Mouse (Mus musculus) limb, embryonic 13.5 days (tissue): Measurements from ENCODE around the gene Icam4. TPM values are rescaled to one million over a fixed set of nuclear protein-coding genes. Genes with fewer than 3 reads are reported as not detected.
A peak's percentile ranks its signal among the peaks of the same experiment; 100 is the strongest.

Experiments used
- ATAC-seq: fragments of 200-750 bp; cut with Nextera tagmentation; 2 replicates; pipeline ENCODE4 v1.8.0; 2017; ENCODE audit warnings: low read depth, moderate number of reproducible peaks, moderate TSS enrichment; ENCODE audit not compliant: low FRiP score
- H3K27ac ChIP-seq: fragments of 300-500 bp; sonication (generic); 2 replicates; pipeline ENCODE4 v1.5.1; 2015; ENCODE audit warnings: inconsistent platforms, mild to moderate bottlenecking, moderate library complexity
- H3K27me3 ChIP-seq: fragments of 300-500 bp; sonication (generic); 2 replicates; pipeline ENCODE4 v1.6.1; 2015; ENCODE audit warnings: mild to moderate bottlenecking, inconsistent platforms
- H3K36me3 ChIP-seq: fragments of 300-500 bp; sonication (generic); 2 replicates; pipeline ENCODE4 v1.6.1; 2015; ENCODE audit warnings: inconsistent platforms, mild to moderate bottlenecking, moderate library complexity
- H3K4me1 ChIP-seq: fragments of 300-500 bp; sonication (generic); 2 replicates; pipeline ENCODE4 v1.6.1; 2015; ENCODE audit warnings: inconsistent platforms
- H3K4me2 ChIP-seq: fragments of 300-500 bp; sonication (generic); replicated peaks from 2 replicates; pipeline ENCODE4 v1.6.1; 2015; ENCODE audit warnings: inconsistent platforms, mild to moderate bottlenecking, moderate library complexity
- H3K4me3 ChIP-seq: fragments of 300-500 bp; sonication (generic); 2 replicates; pipeline ENCODE4 v1.5.1; 2015; ENCODE audit warnings: moderate library complexity, mild to moderate bottlenecking, inconsistent platforms
- H3K9ac ChIP-seq: fragments of 300-500 bp; sonication (generic); 2 replicates; pipeline ENCODE4 v1.6.1; 2015; ENCODE audit warnings: mild to moderate bottlenecking, inconsistent platforms
- H3K9me3 ChIP-seq: fragments of 300-500 bp; sonication (generic); 2 replicates; pipeline ENCODE4 v1.6.1; 2016; ENCODE audit warnings: inconsistent platforms
- WGBS: fragments of 180-500 bp; shearing (Covaris S2); methylation state at CpG from one replicate; pipeline ENCODE4 v1.1.7; 2015; 5-methylcytosine and 5-hydroxymethylcytosine counted together
- polyA plus RNA-seq: library from polyadenylated mRNA; unstranded; fragments of >200 nt; fragmentation: Nextera tagmentation; extraction: Ambion mirVana; gene quantifications from 2 replicates; pipeline ENCODE4 v1.2.1, GENCODE M21; 2015

Icam4 gene
- polyA plus RNA-seq, 1 experiment from 2014 or later, result 0.62 TPM

DNA sequence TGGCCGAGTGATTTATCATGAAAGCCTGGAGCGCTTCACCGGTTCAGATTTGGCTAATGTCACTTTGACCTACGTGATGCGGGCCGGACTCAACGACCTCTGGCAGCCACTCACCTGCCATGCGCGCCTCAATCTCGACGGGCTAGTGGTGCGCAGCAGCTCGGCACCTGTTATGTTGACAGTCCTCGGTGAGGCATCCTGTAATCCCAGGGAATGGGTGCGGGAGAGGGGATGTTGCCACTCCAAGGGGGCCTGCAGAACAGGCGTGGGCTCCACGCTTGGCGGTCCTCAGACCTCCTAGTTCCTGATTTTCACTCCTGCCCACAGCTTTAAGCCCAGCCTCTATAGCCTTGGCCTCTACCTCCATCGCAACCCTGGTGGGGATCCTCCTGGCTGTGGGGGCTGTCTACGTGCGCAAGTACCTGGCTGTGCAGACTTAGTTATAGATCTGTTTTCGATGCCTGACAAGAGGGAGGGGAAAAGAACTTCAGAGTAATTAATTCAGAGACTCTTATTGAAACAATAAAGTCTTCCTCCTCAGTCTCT is 955 bp downstream of the Icam4 start:
- H3K4me3 ChIP-seq, result peak overlapping the region; percentile 53
- peaks cover 51% of the 10 kb centered on the region for H3K4me1 ChIP-seq
- no peaks in the 10 kb centered on the region for H3K36me3 ChIP-seq
- H3K27ac ChIP-seq, result no peak overlapping the region
- H3K9me3 ChIP-seq, result no peaks in the 10 kb centered on the region
- H3K27me3 ChIP-seq, result peaks cover 88% of the 10 kb centered on the region
- H3K9ac ChIP-seq, result no peak overlapping the region
- peak overlapping the region; percentile 94 for H3K4me2 ChIP-seq
- whole genome bisulfite sequencing, result 20% methylated on average over 22 of the region's 22 CpGs
- ATAC-seq, result no peak

DNA sequence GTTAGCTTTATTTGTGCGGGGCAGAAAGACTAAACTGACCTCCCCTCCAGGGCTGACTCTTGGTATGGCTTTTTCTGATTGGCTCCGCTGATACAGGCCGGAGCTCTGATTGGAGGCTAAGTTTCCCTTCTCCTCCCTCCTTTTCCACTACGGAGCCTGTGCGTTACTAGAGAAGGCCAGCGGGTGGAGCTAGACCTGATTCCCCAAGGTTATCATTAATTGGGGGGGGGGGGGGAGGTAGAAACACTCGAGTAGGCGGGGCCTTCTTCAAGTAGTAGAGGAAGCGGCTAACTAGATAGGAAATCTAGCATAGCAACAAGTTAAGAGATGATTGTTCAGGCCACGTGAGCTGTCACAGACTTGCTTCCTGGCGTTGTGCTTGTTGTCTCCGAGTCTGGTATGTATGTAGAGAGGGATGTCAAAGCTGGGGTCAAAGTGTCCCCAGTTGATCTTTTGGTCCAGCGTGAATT is 1.6 kb downstream of the Icam4 start:
- Histone ChIP-seq H3K9me3 (no peaks in the 10 kb centered on the region), H3K4me2 (peak overlapping the region; percentile 94), H3K4me1 (peaks cover 51% of the 10 kb centered on the region), H3K27ac (no peak overlapping the region; the same call in 1 of the 2 replicates), H3K36me3 (no peaks in the 10 kb centered on the region), H3K9ac (no peak overlapping the region), H3K4me3 (peak overlapping the region; percentile 53), H3K27me3 (peaks cover 89% of the 10 kb centered on the region)
- WGBS, result under 1% methylated on average over 13 of the region's 13 CpGs
- 0 out of 2 replicates have a peak, but pooled peaks have one; percentile 55 for ATAC-seq

DNA sequence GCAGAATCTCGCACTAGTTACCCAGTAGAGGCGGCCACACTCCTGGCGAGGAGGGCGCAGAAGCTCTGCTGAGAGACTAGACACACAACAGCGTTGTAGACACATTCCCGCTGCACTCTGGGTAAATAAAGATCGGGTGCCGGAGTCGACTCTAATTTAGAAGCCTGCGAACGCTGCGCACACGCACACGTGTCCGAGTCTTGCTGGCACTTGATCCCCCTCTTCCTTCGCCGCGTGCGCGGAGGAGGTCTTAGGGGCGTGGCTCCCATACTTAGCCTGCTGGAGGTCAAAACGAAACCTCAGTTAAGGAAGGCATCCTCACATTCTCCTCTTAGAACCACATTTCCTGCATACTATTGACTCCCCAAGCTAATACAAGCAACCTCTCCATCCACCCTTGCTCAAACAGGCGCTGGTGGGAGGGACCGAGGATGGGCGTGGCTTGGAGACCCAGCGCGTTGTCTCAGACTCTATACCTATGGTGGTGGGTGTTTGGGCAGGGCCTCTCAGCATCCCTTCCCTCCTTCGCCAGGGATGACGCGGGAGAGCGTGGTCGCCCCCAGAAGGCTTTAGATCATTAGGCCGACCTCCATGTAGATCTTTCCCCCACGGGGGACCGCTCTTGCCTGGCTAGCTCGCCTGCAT is 2.2 kb downstream of the Icam4 start:
- under 1% methylated on average over 36 of the region's 36 CpGs for WGBS
- peaks cover 55% of the 10 kb centered on the region for H3K4me1 ChIP-seq

DNA sequence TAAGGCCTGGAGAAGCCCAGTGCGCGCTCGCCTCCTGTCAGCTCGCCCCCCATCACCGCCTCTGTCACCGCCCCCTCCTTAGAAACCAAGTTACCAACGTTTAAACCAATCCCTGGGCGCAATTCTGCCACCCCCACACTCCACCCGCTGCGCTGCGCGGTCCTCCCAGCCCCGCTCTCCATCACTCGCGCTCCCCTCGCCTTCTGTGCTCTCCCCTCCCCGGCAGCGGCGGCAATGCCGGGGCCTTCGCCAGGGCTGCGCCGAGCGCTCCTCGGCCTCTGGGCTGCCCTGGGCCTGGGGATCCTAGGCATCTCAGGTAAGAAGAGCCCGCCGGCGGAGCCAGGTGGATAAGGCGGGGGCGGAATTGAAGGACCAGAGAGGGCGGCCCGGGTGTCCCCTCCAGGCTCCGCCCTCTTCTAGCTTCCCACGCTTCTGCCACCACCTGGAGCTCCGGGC is 2.8 kb downstream of the Icam4 start, which contains the start of gene Icam5:
Icam5 (plus strand) TSS at position 178 of the 456 bp plus-strand sequence.
- H3K9me3 ChIP-seq, result no peaks in the 10 kb centered on the region
- H3K9ac ChIP-seq, result peak within 1 kb of the TSS; percentile 61
- H3K4me1 ChIP-seq, result peaks cover 60% of the 10 kb centered on the region
- no peaks in the 10 kb centered on the region for H3K36me3 ChIP-seq
- WGBS, result 0% methylated on average over 35 of the region's 35 CpGs
- peaks cover 93% of the 10 kb centered on the region for H3K27me3 ChIP-seq
- peak within 1 kb of the TSS; percentile 94 for H3K4me2 ChIP-seq
- H3K27ac ChIP-seq, result no peak within 1 kb of the TSS; the same call in 1 of the 2 replicates
- peak within 1 kb of the TSS; percentile 53 for H3K4me3 ChIP-seq
- ATAC-seq, result 0 out of 2 replicates have a peak, but pooled peaks have one; percentile 0

More for the DNA sequence above, 2.2 kb downstream of the Icam4 start:
- ATAC-seq, result peak; percentile 21
- H3K9me3 ChIP-seq, result no peaks in the 10 kb centered on the region
- no peak overlapping the region; the same call in 1 of the 2 replicates for H3K27ac ChIP-seq
- no peaks in the 10 kb centered on the region for H3K36me3 ChIP-seq
- peak overlapping the region; percentile 53 for H3K4me3 ChIP-seq
- H3K27me3 ChIP-seq, result peaks cover 93% of the 10 kb centered on the region
- peak overlapping the region; percentile 94 for H3K4me2 ChIP-seq
- H3K9ac ChIP-seq, result peak overlapping the region; percentile 46; the same call in 1 of the 2 replicates

DNA sequence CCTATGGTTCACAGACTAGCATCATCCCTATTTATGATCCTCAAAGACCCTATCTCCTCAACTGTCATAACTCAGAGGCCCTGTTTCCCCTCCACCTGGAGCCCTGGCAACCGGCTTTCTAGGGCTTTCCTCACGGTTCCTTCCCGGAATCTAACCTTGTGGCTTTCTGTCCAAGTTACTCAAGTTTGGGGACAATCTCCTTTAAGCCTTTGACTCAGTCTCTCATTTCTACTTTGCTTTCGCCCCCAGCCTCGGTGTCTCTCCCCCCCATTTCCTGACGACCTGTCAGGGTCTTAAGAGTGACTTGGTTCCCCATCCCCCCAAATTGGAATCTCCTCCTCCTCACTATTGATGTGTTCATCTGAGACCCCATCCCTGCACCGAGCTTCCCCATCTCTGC is 3.3 kb downstream of the Icam4 start:
- Histone ChIP-seq H3K4me1 (peaks cover 66% of the 10 kb centered on the region), H3K27me3 (peaks cover 95% of the 10 kb centered on the region), H3K36me3 (no peaks in the 10 kb centered on the region), H3K9ac (peak overlapping the region; percentile 61; the same call in 1 of the 2 replicates), H3K9me3 (no peaks in the 10 kb centered on the region), H3K4me3 (peak overlapping the region; percentile 53), H3K4me2 (peak overlapping the region; percentile 94), H3K27ac (no peak overlapping the region)
- 1% methylated on average over 7 of the region's 7 CpGs for WGBS
- ATAC-seq, result no peak

DNA sequence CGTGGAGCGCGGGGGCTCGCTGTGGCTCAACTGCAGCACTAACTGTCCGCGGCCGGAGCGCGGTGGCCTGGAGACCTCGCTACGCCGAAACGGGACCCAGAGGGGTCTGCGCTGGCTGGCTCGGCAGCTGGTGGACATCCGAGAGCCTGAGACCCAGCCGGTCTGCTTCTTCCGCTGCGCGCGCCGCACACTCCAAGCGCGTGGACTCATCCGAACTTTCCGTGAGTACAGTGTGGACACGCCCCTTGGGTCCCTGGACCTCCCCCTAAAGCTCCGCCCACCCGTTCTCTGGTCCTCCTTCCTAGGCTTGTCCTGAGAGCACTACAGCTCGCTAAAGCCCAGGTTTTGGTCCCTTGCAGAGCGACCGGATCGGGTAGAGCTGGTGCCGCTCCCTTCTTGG is 4.0 kb downstream of the Icam4 start:
- Histone ChIP-seq H3K4me2 (peak overlapping the region; percentile 94), H3K9me3 (no peaks in the 10 kb centered on the region), H3K27me3 (peaks cover 96% of the 10 kb centered on the region), H3K9ac (peak overlapping the region; percentile 61), H3K36me3 (no peaks in the 10 kb centered on the region), H3K27ac (no peak overlapping the region), H3K4me1 (peaks cover 71% of the 10 kb centered on the region), H3K4me3 (peak overlapping the region; percentile 53)
- peak; percentile 70 for ATAC-seq
- WGBS, result under 1% methylated on average over 34 of the region's 34 CpGs

DNA sequence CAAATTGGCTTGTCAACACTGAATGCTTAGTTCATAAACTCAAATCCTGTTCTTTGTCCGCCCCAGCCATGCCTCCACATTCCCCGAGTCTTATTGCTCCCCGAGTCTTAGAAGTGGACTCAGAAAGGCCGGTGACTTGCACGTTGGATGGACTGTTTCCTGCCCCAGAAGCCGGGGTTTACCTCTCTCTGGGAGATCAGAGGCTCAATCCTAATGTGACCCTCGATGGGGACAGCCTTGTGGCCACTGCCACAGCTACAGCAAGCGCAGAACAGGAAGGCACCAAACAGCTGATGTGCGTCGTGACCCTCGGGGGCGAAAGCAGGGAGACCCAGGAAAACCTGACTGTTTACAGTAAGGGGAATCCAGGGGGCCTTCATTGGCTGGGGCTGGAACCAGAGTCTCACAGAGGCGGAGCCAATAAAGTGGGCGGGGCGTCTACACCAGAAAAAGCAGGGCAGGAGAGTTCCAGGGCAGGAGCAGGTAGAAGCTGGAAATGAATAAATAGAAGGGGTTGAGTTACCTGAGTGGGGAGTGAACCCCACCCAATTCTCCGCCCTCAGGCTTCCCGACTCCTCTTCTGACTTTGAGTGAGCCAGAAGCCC is 5.4 kb downstream of the Icam4 start:
- Histone ChIP-seq H3K4me1 (peaks cover 65% of the 10 kb centered on the region), H3K4me2 (no peak overlapping the region), H3K27ac (no peak overlapping the region), H3K36me3 (no peaks in the 10 kb centered on the region), H3K4me3 (0 out of 2 replicates have a peak overlapping the region, but pooled peaks have one; percentile 1), H3K9me3 (0 out of 2 replicates have a peak, but pooled peaks cover 5% of the 10 kb centered on the region), H3K27me3 (peaks cover 96% of the 10 kb centered on the region), H3K9ac (no peak overlapping the region)
- 2% methylated on average over 17 of the region's 17 CpGs for WGBS
- no peak for ATAC-seq

DNA sequence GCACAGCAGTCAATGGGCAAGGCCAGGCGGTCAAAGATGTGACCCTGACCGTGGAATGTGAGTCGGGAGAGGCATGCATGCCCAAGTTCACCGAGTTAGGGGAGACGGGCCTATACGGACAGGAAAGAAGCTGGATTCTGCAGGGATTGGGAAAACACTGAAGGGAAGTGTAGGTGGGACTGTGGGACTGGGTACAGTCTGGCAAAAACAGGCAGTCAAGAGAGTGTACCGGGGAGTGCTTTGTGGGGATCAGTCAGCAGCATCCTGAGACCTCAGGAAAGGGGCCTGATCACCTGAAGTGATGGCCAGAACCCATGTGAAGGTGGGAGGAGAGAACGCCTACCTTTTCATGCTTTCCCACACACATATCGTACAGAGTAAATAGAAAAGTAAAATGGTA is 6.4 kb downstream of the Icam4 start:
- ATAC-seq, result no peak
- no peak overlapping the region for H3K4me2 ChIP-seq
- H3K4me1 ChIP-seq, result peaks cover 55% of the 10 kb centered on the region
- no peak overlapping the region for H3K9ac ChIP-seq
- WGBS, result 25% methylated on average over 9 of the region's 9 CpGs
- peak overlapping the region; percentile 3; the same call in 1 of the 2 replicates for H3K4me3 ChIP-seq
- H3K36me3 ChIP-seq, result no peaks in the 10 kb centered on the region
- H3K27me3 ChIP-seq, result peaks cover 96% of the 10 kb centered on the region
- H3K9me3 ChIP-seq, result 0 out of 2 replicates have a peak, but pooled peaks cover 5% of the 10 kb centered on the region
- H3K27ac ChIP-seq, result no peak overlapping the region

DNA sequence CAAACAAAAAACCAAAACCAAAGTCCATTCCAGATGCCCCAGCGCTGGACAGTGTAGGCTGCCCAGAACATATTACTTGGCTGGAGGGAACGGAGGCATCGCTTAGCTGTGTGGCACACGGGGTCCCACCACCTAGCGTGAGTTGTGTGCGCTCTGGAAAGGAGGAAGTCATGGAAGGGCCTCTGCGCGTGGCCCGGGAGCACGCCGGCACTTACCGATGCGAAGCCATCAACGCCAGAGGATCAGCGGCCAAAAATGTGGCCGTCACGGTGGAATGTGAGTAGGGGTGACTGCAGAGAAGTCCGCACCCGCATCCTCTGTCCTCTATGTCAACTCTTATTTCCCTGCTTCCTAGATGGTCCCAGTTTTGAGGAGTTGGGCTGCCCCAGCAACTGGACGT is 7.0 kb downstream of the Icam4 start:
- Histone ChIP-seq H3K4me1 (peaks cover 50% of the 10 kb centered on the region), H3K36me3 (no peaks in the 10 kb centered on the region), H3K9ac (no peak overlapping the region), H3K4me3 (no peak overlapping the region; the same call in 1 of the 2 replicates), H3K27me3 (peaks cover 95% of the 10 kb centered on the region), H3K9me3 (0 out of 2 replicates have a peak, but pooled peaks cover 5% of the 10 kb centered on the region), H3K27ac (no peak overlapping the region), H3K4me2 (no peak overlapping the region)
- ATAC-seq, result no peak
- 9% methylated on average over 20 of the region's 20 CpGs for WGBS

DNA sequence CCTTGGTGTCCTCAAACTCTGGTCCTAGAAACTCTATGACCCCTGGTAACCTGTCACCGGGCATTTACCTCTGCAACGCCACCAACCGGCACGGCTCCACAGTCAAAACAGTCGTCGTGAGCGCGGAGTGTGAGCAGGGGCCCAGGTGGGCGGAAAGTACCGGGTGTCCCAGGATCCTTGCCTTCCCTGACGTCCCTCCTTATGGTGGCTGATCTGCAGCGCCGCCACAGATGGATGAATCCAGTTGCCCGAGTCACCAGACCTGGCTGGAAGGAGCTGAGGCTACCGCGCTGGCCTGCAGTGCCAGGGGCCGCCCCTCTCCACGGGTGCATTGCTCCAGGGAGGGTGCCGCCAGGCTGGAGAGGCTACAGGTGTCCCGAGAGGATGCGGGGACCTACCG is 7.5 kb downstream of the Icam4 start:
- 3% methylated on average over 22 of the region's 22 CpGs for WGBS
- peak overlapping the region; percentile 70 for H3K4me2 ChIP-seq
- H3K4me3 ChIP-seq, result peak overlapping the region; percentile 45
- H3K9ac ChIP-seq, result no peak overlapping the region
- 0 out of 2 replicates have a peak, but pooled peaks cover 5% of the 10 kb centered on the region for H3K9me3 ChIP-seq
- peaks cover 91% of the 10 kb centered on the region for H3K27me3 ChIP-seq
- H3K36me3 ChIP-seq, result no peaks in the 10 kb centered on the region
- no peak for ATAC-seq
- H3K4me1 ChIP-seq, result peaks cover 45% of the 10 kb centered on the region
- H3K27ac ChIP-seq, result no peak overlapping the region

DNA sequence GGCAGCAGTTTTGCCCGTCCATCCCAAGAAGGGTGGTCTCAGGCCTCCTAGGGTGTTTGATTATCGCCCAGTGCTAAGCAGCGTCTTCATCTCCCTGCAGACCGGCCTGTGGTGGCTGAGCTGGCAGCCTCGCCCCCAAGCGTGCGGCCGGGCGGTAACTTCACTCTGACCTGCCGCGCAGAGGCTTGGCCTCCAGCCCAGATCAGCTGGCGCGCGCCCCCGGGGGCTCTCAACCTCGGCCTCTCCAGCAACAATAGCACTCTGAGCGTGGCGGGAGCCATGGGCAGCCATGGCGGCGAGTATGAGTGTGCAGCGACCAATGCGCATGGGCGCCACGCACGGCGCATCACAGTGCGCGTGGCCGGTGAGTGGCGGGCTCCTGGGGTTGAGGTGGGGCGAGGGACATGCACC is 8.3 kb downstream of the Icam4 start:
- peak overlapping the region; percentile 45 for H3K4me3 ChIP-seq
- H3K9me3 ChIP-seq, result 0 out of 2 replicates have a peak, but pooled peaks cover 5% of the 10 kb centered on the region
- H3K9ac ChIP-seq, result peak overlapping the region; percentile 51
- H3K36me3 ChIP-seq, result no peaks in the 10 kb centered on the region
- peaks cover 37% of the 10 kb centered on the region for H3K4me1 ChIP-seq
- ATAC-seq, result no peak
- H3K27ac ChIP-seq, result no peak overlapping the region
- peak overlapping the region; percentile 70 for H3K4me2 ChIP-seq
- 2% methylated on average over 31 of the region's 31 CpGs for WGBS
- peaks cover 83% of the 10 kb centered on the region for H3K27me3 ChIP-seq

DNA sequence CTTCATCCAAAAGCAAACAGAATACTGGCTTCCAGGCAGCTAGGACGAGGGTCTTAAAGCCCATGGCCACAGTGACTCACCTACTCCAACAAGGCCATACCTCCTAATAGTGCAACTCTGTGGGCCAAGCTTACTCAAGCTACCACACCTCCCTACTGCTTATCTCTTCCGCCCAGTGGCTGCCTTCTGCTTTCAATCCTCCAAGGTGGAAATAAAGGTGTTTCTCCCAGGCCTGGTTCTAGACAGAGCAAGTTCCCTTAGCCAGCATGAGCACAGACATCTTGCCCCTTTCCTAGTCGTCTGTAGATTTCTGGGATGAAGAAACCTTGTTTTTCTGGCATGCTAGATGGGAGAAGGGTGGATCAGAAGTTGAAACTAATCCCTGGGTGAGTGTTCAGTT is 10.6 kb downstream of the Icam4 start:
- Histone ChIP-seq H3K36me3 (no peaks in the 10 kb centered on the region), H3K9me3 (0 out of 2 replicates have a peak, but pooled peaks cover 5% of the 10 kb centered on the region), H3K27ac (no peak overlapping the region), H3K4me2 (no peak overlapping the region), H3K27me3 (peaks cover 60% of the 10 kb centered on the region), H3K9ac (no peak overlapping the region), H3K4me3 (no peak overlapping the region), H3K4me1 (peaks cover 22% of the 10 kb centered on the region)
- no peak for ATAC-seq
- WGBS, result 73% methylated on average over 3 of the region's 3 CpGs
